Mouse (Mus musculus): ENCODE measurements around the gene Trappc2l. TPM values are rescaled to one million over a fixed set of nuclear protein-coding genes. Genes with fewer than 3 reads are reported as not detected.

Trappc2l gene
- polyA plus RNA-seq, 1 experiment from 2014 or later, result 49.5 TPM

- Histone ChIP-seq H3K36me3 (ENCODE audit: control insufficient read depth, insufficient read depth, low read length) (no peaks in the 10 kb centered on the region), H3K4me2 (replicated peaks; ENCODE audit: low read depth) (no peak overlapping the region), H3K27ac (replicated peaks) (no peak overlapping the region), H3K27me3 (ENCODE audit: control insufficient read depth, insufficient read depth, low read length) (no peaks in the 10 kb centered on the region), H3K9ac (ENCODE audit: low read length) (no peak overlapping the region), H3K9me3 (ENCODE audit: control insufficient read depth, low read length) (no peaks in the 10 kb centered on the region), H3K4me3 (ENCODE audit: low read depth, low read length) (no peak overlapping the region), H3K4me1 (replicated peaks; ENCODE audit: control insufficient read depth, insufficient read depth) (peaks cover 11% of the 10 kb centered on the region)
- WGBS, result 67% methylated on average over 2 of the region's 2 CpGs
- ATAC-seq (ENCODE audit: low FRiP score, low TSS enrichment) (no peak), DNase-seq (ENCODE audit: low spot score) (no peak)
- TF ChIP-seq CTCF (IDR thresholded peaks at IDR 0.05; ENCODE audit: low read depth) (no peak), EP300 (optimal IDR thresholded peaks at IDR 0.05) (no peak)
These were observed 50.5 kb downstream of the Trappc2l start for GRCm38 (mm10) chr8:122661894-122662293.

GRCm38 (mm10) chr8:122663106-122663505, 51.7 kb downstream of the Trappc2l start:
- Histone ChIP-seq H3K4me1 (replicated peaks; ENCODE audit: control insufficient read depth, insufficient read depth) (peaks cover 11% of the 10 kb centered on the region), H3K36me3 (ENCODE audit: control insufficient read depth, insufficient read depth, low read length) (no peaks in the 10 kb centered on the region), H3K9me3 (ENCODE audit: control insufficient read depth, low read length) (no peaks in the 10 kb centered on the region), H3K4me3 (ENCODE audit: low read depth, low read length) (no peak overlapping the region), H3K9ac (ENCODE audit: low read length) (no peak overlapping the region), H3K4me2 (replicated peaks; ENCODE audit: low read depth) (no peak overlapping the region), H3K27ac (replicated peaks) (no peak overlapping the region), H3K27me3 (ENCODE audit: control insufficient read depth, insufficient read depth, low read length) (no peaks in the 10 kb centered on the region)
- ATAC-seq (ENCODE audit: low FRiP score, low TSS enrichment) (no peak), DNase-seq (ENCODE audit: low spot score) (no peak)
- WGBS, result 62% methylated on average over 3 of the region's 3 CpGs
- TF ChIP-seq EP300 (optimal IDR thresholded peaks at IDR 0.05) (no peak), CTCF (IDR thresholded peaks at IDR 0.05; ENCODE audit: low read depth) (no peak)

GRCm38 (mm10) chr8:122663670-122664069, 52.2 kb downstream of the Trappc2l start:
- no peak overlapping the region for H3K27ac ChIP-seq (replicated peaks)
- no peaks in the 10 kb centered on the region for H3K9me3 ChIP-seq (ENCODE audit: control insufficient read depth, low read length)
- H3K27me3 ChIP-seq (ENCODE audit: control insufficient read depth, insufficient read depth, low read length), result no peaks in the 10 kb centered on the region
- peaks cover 11% of the 10 kb centered on the region for H3K4me1 ChIP-seq (replicated peaks; ENCODE audit: control insufficient read depth, insufficient read depth)
- H3K4me3 ChIP-seq (ENCODE audit: low read depth, low read length), result no peak overlapping the region
- H3K36me3 ChIP-seq (ENCODE audit: control insufficient read depth, insufficient read depth, low read length), result no peaks in the 10 kb centered on the region
- TF ChIP-seq CTCF (IDR thresholded peaks at IDR 0.05; ENCODE audit: low read depth), result no peak
- ATAC-seq (ENCODE audit: low FRiP score, low TSS enrichment) (no peak), DNase-seq (ENCODE audit: low spot score) (no peak)
- H3K9ac ChIP-seq (ENCODE audit: low read length), result no peak overlapping the region
- WGBS, result 69% methylated on average over 5 of the region's 5 CpGs
- H3K4me2 ChIP-seq (replicated peaks; ENCODE audit: low read depth), result no peak overlapping the region

GRCm38 (mm10) chr8:122665221-122665620, 53.8 kb downstream of the Trappc2l start:
- no peak overlapping the region for H3K9ac ChIP-seq (ENCODE audit: low read length)
- H3K27ac ChIP-seq (replicated peaks), result no peak overlapping the region; the same call in 1 of the 2 replicates
- DNase-seq (ENCODE audit: low spot score), result no peak

GRCm38 (mm10) chr8:122665667-122666316, 54.4 kb downstream of the Trappc2l start:
- H3K9me3 ChIP-seq (ENCODE audit: control insufficient read depth, low read length), result no peaks in the 10 kb centered on the region
- no peak overlapping the region for H3K9ac ChIP-seq (ENCODE audit: low read length)
- no peak for TF ChIP-seq CTCF (IDR thresholded peaks at IDR 0.05; ENCODE audit: low read depth)
- no peak overlapping the region for H3K4me3 ChIP-seq (ENCODE audit: low read depth, low read length)
- no peaks in the 10 kb centered on the region for H3K27me3 ChIP-seq (ENCODE audit: control insufficient read depth, insufficient read depth, low read length)
- no peak for ATAC-seq (ENCODE audit: low FRiP score, low TSS enrichment)
- no peak overlapping the region for H3K4me2 ChIP-seq (replicated peaks; ENCODE audit: low read depth)
- peaks cover 11% of the 10 kb centered on the region for H3K4me1 ChIP-seq (replicated peaks; ENCODE audit: control insufficient read depth, insufficient read depth)
- H3K27ac ChIP-seq (replicated peaks), result peak overlapping the region; percentile 30; the same call in 1 of the 2 replicates
- no peaks in the 10 kb centered on the region for H3K36me3 ChIP-seq (ENCODE audit: control insufficient read depth, insufficient read depth, low read length)
- 47% methylated on average over 12 of the region's 14 CpGs for WGBS
- DNase-seq (ENCODE audit: low spot score), result peak; percentile 38

More at GRCm38 (mm10) chr8:122665221-122665620, 53.8 kb downstream of the Trappc2l start:
- Histone ChIP-seq H3K27me3 (ENCODE audit: control insufficient read depth, insufficient read depth, low read length) (no peaks in the 10 kb centered on the region), H3K4me3 (ENCODE audit: low read depth, low read length) (no peak overlapping the region), H3K4me1 (replicated peaks; ENCODE audit: control insufficient read depth, insufficient read depth) (peaks cover 11% of the 10 kb centered on the region), H3K9me3 (ENCODE audit: control insufficient read depth, low read length) (no peaks in the 10 kb centered on the region), H3K4me2 (replicated peaks; ENCODE audit: low read depth) (no peak overlapping the region), H3K36me3 (ENCODE audit: control insufficient read depth, insufficient read depth, low read length) (no peaks in the 10 kb centered on the region)
- WGBS, result 54% methylated on average over 8 of the region's 8 CpGs
- TF ChIP-seq EP300 (optimal IDR thresholded peaks at IDR 0.05) (no peak), CTCF (IDR thresholded peaks at IDR 0.05; ENCODE audit: low read depth) (no peak; the same call in 1 of the 2 replicates)
- ATAC-seq (ENCODE audit: low FRiP score, low TSS enrichment), result 0 out of 2 replicates have a peak, but pooled peaks have one; percentile 16

Small RNA genes lying within 50 kb of the gene (microRNA-seq; reads per million reads assigned to microRNA genes)
- not detected for gene Mir6396

Other genes with a start within 250 kb of the Trappc2l start
- 19.4 and 19.8 TPM in 2 replicates for gene Zc3h18, start 235.0 kb upstream of the Trappc2l start, polyA plus RNA-seq (2015; fragmentation: Nextera tagmentation; extraction: Ambion mirVana)
- 0.15 and 0.32 TPM in 2 replicates for gene Il17c, start 189.6 kb upstream of the Trappc2l start, polyA plus RNA-seq (2015; fragmentation: Nextera tagmentation; extraction: Ambion mirVana)
- 250 and 267 TPM in 2 replicates for gene Cyba, start 178.7 kb upstream of the Trappc2l start, polyA plus RNA-seq (2015; fragmentation: Nextera tagmentation; extraction: Ambion mirVana)
- gene Mvd, start 168.2 kb upstream of the Trappc2l start, polyA plus RNA-seq (2015; fragmentation: Nextera tagmentation; extraction: Ambion mirVana), result 34.6 and 35.7 TPM in 2 replicates
- 1.4 and 1.6 TPM in 2 replicates for gene Snai3, start 150.9 kb upstream of the Trappc2l start, polyA plus RNA-seq (2015; fragmentation: Nextera tagmentation; extraction: Ambion mirVana)
- gene Rnf166, start 135.6 kb upstream of the Trappc2l start, polyA plus RNA-seq (2015; fragmentation: Nextera tagmentation; extraction: Ambion mirVana), result 31.2 and 32.2 TPM in 2 replicates
- gene Ctu2, start 135.5 kb upstream of the Trappc2l start, polyA plus RNA-seq (2015; fragmentation: Nextera tagmentation; extraction: Ambion mirVana), result 33.1 and 34.5 TPM in 2 replicates
- 7.0 and 8.2 TPM in 2 replicates for gene Piezo1, start 60.3 kb upstream of the Trappc2l start, polyA plus RNA-seq (2015; fragmentation: Nextera tagmentation; extraction: Ambion mirVana)
- gene Cdt1, start 43.6 kb upstream of the Trappc2l start, polyA plus RNA-seq (2015; fragmentation: Nextera tagmentation; extraction: Ambion mirVana), result 11.8 TPM in 2 replicates
- 311 and 314 TPM in 2 replicates for gene Aprt, start 34.7 kb upstream of the Trappc2l start, polyA plus RNA-seq (2015; fragmentation: Nextera tagmentation; extraction: Ambion mirVana)
- gene Galns, start 177 bp upstream of the Trappc2l start, polyA plus RNA-seq (2015; fragmentation: Nextera tagmentation; extraction: Ambion mirVana), result 8.2 TPM in 2 replicates
- 0.08 TPM in 1 of 2 replicates, not detected in the other for gene Pabpn1l, start 11.1 kb downstream of the Trappc2l start, polyA plus RNA-seq (2015; fragmentation: Nextera tagmentation; extraction: Ambion mirVana)
- 1.8 and 2.4 TPM in 2 replicates for gene Cbfa2t3, start 87.5 kb downstream of the Trappc2l start, polyA plus RNA-seq (2015; fragmentation: Nextera tagmentation; extraction: Ambion mirVana)
- 14.7 and 15.4 TPM in 2 replicates for gene Acsf3, start 163.8 kb downstream of the Trappc2l start, polyA plus RNA-seq (2015; fragmentation: Nextera tagmentation; extraction: Ambion mirVana)
- gene Cdh15, start 236.3 kb downstream of the Trappc2l start, polyA plus RNA-seq (2015; fragmentation: Nextera tagmentation; extraction: Ambion mirVana), result 0.23 TPM in 2 replicates

Measured in stomach, postnatal 0 days (tissue).